Mouse (Mus musculus) liver, embryonic 14.5 days (tissue): ENCODE measurements around the gene Aftph.

ENCODE experiments used
- CTCF ChIP-seq: IDR thresholded peaks from 2 replicates; pipeline ENCODE4 v1.5.1; 2016; ENCODE audit warnings: antibody characterized with exemption, low read depth, control low read depth
- EP300 ChIP-seq: IDR thresholded peaks from 2 replicates; pipeline ENCODE4 v1.6.1; 2016; ENCODE audit warnings: antibody characterized with exemption, low read depth

DNA sequence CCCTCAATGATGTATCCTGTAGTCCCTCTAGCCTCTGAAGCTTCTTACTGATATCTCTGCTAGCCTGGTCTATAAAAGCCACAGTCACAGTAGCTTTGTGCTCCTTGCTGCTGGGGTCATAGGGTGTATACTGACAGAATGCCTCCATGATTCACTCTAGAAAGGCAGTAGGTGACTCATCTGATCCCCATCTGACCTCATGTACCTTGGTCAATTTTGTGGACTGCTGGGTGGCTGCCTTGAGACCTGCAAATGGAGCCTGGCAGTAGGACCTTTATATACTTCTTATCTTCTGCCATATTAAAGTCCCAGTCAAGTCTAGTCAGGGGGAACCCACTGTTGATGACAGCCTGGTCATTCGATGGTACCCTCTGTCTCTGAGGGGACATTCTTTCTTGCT is 42.1 kb upstream of the Aftph start:
- TF ChIP-seq CTCF (no peak), EP300 (no peak)
